Mouse (Mus musculus): Measurements from ENCODE around the gene 0610010K14Rik. TPM values are rescaled to one million over a fixed set of nuclear protein-coding genes. Genes with fewer than 3 reads are reported as not detected.

The 0610010K14Rik gene
- total RNA-seq, 1 experiment from 2014 or later = 59.1 TPM

- no peak for DNase-seq
Observed at GRCm38 (mm10) chr11:70216103-70216502, 21.6 kb downstream of the 0610010K14Rik start.

DNA sequence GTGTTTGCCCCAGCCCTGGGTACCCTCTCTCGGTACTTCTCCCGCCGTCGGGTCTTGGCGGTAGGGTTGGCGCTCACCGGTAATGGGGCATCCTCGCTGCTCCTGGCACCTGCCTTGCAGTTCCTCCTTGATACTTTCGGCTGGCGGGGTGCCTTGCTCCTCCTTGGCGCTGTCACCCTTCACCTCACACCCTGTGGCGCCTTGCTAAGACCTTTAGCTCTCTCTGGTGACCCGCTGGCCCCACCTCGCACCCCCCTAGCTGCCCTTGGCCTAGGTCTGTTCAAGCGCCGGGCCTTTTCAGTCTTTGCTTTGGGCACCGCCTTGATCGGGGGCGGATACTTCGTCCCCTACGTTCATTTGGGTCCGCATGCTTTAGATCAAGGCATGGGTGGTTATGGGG is 22.4 kb downstream of the 0610010K14Rik start:
- no peak for DNase-seq

DNA sequence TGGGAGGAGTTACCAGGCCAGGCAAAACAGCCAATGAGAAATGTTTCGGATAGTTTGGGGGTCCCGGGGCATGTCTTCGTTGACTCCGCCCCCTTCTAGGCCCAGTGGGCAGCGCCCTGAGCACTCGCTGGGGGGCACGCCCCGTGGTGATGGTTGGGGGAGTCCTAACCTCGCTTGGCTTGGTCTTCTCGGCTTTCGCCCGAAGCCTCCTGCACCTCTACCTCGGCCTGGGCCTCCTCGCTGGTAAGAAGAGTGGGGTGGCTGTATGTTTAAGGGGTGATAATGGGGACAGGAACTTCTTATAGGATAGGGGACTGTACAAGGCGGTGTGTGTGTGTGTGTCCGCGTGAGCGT is 22.9 kb downstream of the 0610010K14Rik start:
- no peak for DNase-seq

- peak; percentile 45 for DNase-seq
Observed at GRCm38 (mm10) chr11:70214191-70214855, 23.4 kb downstream of the 0610010K14Rik start.

GRCm38 (mm10) chr11:70213736-70214135 is 24.0 kb downstream of the 0610010K14Rik start:
- no peak for DNase-seq

GRCm38 (mm10) chr11:70212896-70213295 is 24.8 kb downstream of the 0610010K14Rik start:
- peak; percentile 67 for DNase-seq

DNA sequence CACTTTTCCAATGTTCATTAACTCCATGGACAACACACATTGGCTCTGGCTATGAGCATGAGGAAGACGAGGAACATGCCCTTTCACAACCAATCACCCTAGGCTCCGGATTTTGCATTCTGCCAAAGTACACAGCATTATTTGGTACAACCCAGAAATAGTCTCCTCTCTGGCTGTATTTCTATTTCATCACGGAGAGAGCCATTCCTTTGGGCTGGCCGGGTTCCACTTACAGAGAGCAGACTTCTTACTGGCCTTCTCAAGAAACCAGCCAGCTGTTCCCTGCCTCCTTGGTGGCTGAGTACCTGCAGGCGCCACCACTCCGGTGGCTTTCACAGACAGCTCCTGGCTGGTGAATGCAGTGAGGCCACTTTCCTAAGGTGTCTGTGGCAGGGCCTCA is 25.3 kb downstream of the 0610010K14Rik start, which contains the start of gene Slc16a11:
Gene Slc16a11, plus strand, starts transcription at position 330 of the 400 bp plus-strand sequence.
- no peak for DNase-seq

GRCm38 (mm10) chr11:70211972-70212371 is 25.7 kb downstream of the 0610010K14Rik start:
- no peak for DNase-seq

DNA sequence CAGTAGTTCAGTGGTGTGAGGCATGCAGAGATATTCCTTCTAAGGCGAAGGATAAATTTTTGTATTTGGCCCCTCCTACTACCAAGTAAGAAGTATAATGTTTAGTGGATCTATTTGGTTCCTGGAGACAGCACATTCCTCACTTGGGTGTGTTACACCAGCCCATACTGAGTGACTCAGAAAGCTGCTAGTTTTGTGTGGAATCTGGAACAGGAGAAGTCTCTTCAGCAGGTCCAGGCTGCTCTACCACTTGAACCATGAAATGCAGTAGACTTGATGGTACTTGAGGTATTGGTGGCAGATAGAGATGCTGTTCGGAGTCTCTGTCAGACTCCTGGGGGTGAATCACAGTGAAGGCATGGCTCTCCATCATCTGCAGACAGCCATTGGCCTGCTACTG is 27.0 kb downstream of the 0610010K14Rik start:
- DNase-seq = no peak

- DNase-seq = no peak
Observed at GRCm38 (mm10) chr11:70208778-70209388, 28.8 kb downstream of the 0610010K14Rik start.

DNA sequence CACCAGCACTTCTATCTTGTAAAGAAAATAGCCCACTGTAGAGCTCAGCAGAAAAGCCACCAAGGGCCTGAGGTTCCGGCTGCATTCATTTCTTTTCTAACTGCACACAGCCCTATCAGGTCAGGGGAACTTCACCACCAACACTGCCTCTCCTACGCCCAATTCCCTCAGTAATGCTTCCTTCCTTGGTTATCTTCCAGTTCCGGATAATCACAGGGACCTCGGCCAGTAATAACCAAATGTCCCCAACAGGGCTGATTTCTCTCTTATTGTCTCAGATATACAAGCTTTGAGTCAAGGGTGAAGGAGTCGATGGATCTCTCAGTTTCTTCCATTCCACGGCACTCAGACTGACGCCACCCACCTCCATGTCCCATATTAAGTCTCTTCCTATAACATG is 30.4 kb downstream of the 0610010K14Rik start:
- DNase-seq = no peak

DNA sequence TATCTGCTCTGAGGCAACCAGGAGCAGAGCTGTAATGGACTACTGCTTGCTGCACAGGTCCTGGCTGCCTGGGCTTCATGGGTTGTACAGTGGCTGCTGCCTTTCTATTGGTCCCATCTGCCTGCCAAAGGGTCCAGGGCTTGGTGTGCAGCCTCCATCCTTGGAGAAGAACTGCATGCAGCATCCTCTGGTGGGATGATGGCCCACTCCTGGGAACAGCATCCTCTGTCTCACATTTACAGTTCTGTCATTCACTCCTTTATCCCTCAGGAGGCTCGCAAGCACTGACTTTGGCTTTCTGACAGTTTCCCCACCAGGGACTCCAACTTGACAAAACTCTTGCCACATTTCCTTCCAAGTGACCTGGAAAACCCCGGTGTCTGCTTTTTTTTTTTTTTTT is 30.9 kb downstream of the 0610010K14Rik start:
- no peak for DNase-seq

DNA sequence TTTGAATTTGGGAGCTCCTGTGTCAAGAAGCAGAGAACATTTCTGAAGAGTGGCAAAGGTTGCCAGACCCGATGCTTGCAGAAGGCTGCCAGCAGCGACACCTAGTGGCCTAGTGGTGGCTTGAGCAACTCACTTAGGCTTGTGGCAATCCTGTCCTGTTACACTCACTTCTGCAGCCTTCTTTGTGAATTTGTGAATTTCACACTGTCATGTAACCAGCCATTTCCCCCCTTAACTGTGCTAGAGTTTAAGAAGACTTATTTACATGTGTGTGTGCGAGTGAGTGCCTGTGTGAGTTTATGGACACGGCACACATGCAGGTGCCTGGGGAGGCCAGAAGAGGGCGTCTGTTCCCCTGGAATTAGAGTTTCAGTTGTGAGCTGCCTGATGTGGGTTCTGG is 36.0 kb downstream of the 0610010K14Rik start:
- DNase-seq = peak; percentile 90

- no peak for DNase-seq
Observed at GRCm38 (mm10) chr11:70200036-70200608, 37.6 kb downstream of the 0610010K14Rik start.

GRCm38 (mm10) chr11:70199107-70199506 is 38.6 kb downstream of the 0610010K14Rik start:
- DNase-seq = no peak

DNA sequence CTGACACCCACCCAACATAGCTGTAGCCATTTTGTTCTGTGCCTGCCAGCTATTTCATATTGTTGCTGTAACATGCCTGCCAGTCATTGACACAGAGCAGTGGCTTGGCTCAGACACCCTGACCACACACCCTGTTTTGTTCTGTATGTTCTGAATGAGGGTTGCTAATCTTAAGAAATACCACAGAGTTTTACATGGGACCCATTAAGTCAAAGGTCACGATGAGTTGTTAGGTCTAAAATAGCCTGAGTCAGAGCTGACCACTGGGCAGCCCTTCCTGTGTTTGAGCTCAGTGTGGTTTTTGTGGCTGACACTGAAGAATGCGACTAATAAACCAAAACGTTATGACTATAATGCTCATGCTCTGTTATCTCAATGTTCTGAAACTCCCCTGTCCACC is 39.4 kb downstream of the 0610010K14Rik start:
- DNase-seq = no peak

DNA sequence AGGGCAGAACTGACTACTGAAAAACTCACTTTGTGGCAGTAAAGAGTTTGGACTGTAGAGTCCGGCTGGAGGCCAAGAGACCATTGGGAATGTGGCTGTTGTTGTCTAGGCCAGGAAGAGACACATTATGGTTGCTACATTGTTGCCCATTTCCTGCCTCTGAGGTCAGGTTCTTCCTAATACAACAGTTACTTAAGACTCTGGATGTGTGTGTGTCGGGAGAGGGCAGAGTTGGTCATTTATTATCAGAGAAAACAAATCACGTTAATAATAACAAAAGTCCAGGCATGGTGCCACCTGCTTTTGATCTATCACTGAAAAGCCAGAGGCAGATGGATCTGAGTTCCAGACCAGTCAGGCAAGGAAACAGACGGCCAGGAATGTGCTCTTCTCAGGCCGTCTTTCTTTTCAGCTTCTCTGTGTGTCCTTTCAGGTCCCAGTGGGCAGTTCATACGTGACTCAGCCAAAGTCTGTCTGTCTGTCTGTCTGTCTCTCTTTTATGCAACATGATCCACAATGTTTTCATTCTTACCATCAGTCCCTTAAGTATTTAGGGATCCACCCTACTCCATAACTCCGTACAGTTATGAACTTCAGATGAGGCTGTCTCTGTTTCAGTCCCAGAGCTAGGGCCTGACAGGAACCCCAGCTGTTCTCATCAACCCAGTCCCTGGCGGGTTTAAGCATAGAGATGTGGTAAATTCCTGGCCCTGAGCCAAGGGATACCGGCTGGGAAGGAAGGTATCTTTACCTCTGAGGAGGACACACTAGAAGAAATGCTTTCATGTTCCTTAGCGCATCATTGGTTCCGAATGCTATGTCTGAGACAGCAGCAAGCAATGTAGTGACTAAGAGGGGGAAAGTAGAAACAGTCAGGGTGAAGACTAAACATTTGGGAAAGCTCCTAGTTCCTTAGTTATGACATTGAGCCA is 44.1 kb downstream of the 0610010K14Rik start:
- no peak for DNase-seq

DNA sequence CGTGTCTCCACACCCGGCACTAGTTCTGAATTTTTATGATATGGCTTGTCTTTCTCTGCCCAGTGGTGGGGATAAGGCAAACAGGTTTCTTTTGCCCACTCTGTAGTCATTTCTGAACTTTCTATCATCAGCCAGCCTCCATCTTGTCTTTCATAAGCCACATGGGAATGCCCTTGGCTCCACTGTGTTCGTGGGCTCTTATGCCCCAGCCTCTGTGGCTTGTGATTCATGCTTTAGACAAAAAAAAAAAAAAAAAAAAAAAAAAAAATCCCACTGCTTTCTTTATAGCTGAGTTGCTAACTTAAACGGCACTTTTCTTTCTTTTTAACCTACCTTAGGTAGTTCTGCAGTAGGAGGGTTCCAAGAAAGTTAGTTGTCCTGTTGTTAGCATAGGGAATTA is 45.6 kb downstream of the 0610010K14Rik start:
- no peak for DNase-seq

GRCm38 (mm10) chr11:70191188-70191587 is 46.5 kb downstream of the 0610010K14Rik start:
- no peak for DNase-seq

DNA sequence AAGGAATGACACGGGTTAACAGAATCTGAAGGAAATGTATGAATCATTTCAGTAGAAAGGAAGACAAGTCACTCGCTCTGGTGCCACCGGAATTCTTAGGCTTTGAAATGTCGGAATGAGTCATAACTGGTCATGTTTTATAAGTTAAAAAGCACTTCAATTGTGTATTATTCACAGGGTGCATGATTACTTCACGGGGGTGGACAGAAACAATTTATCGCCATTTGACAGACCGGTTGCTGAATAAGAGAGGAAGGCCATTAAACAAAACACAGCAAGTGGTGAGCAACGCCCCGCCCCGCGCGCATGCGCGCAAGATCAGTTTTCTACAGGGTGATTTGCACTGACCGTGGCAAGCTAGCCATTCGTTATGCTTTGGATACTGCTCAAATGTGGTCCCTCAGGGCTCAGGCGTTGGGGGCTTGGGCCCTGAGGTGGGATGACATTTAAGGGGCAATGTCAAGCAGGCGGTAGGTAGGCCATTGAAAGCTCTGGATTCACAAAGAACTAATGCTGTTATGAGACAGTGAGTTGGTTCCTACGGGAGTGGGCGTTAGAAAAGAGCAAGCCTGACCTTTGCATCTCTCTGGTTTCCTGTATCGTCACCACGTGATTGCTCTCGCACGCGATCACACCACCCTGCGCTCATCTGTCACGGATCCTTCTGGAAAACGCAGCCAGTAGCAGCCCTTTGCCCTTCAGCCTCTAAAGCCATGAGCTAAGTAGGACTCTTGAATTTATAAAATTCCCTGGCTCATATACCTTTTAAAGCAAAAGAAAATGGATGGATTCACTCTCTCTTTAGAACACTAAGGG is 48.2 kb downstream of the 0610010K14Rik start:
- DNase-seq = peak; percentile 68
